Mouse (Mus musculus): ENCODE data around the gene Tmem150b.
A peak's percentile ranks its signal among the peaks of the same experiment; 100 is the strongest.

The Tmem150b gene

GRCm38 (mm10) chr7:4731090-4731489, 6.0 kb upstream of the Tmem150b start:
- DNase-seq (ENCODE audit: low spot score), result no peak

GRCm38 (mm10) chr7:4724359-4724758, 690 bp downstream of the Tmem150b start:
- no peak for DNase-seq (ENCODE audit: low spot score)

GRCm38 (mm10) chr7:4723508-4723907, 1.5 kb downstream of the Tmem150b start:
- DNase-seq (ENCODE audit: low spot score), result peak; percentile 52

GRCm38 (mm10) chr7:4719276-4719675, 5.8 kb downstream of the Tmem150b start:
- no peak for DNase-seq (ENCODE audit: low spot score)

- no peak for DNase-seq (ENCODE audit: low spot score)
These were observed 8.1 kb downstream of the Tmem150b start for GRCm38 (mm10) chr7:4716955-4717354.

- DNase-seq (ENCODE audit: low spot score), result no peak
These were observed 12.5 kb downstream of the Tmem150b start for GRCm38 (mm10) chr7:4712594-4712993.

- peak; percentile 79 for DNase-seq (ENCODE audit: low spot score)
These were observed 20.0 kb downstream of the Tmem150b start for GRCm38 (mm10) chr7:4705098-4705497.

GRCm38 (mm10) chr7:4703195-4703594, 21.9 kb downstream of the Tmem150b start:
- DNase-seq (ENCODE audit: low spot score), result no peak

GRCm38 (mm10) chr7:4702334-4702733, 22.7 kb downstream of the Tmem150b start:
- no peak for DNase-seq (ENCODE audit: low spot score)

- DNase-seq (ENCODE audit: low spot score), result no peak
These were observed 32.0 kb downstream of the Tmem150b start for GRCm38 (mm10) chr7:4693004-4693403.

GRCm38 (mm10) chr7:4690951-4691653, 33.9 kb downstream of the Tmem150b start:
- DNase-seq (ENCODE audit: low spot score), result peak; percentile 55

GRCm38 (mm10) chr7:4690387-4690786, 34.7 kb downstream of the Tmem150b start, which contains the start of gene Brsk1:
Brsk1 (plus strand) TSS chr7:4690604.
- DNase-seq (ENCODE audit: low spot score), result peak; percentile 87

- DNase-seq (ENCODE audit: low spot score), result peak; percentile 97
These were observed 40.2 kb downstream of the Tmem150b start, which contains the start of gene Hspbp1 for GRCm38 (mm10) chr7:4684632-4685417. Hspbp1 (minus strand) TSS chr7:4685068.

GRCm38 (mm10) chr7:4684203-4684602, 40.8 kb downstream of the Tmem150b start:
- no peak for DNase-seq (ENCODE audit: low spot score)

GRCm38 (mm10) chr7:4683307-4683706, 41.7 kb downstream of the Tmem150b start:
- no peak for DNase-seq (ENCODE audit: low spot score)

- no peak for DNase-seq (ENCODE audit: low spot score)
These were observed 49.8 kb downstream of the Tmem150b start for GRCm38 (mm10) chr7:4675200-4675599.

GRCm38 (mm10) chr7:4674114-4674731, 50.8 kb downstream of the Tmem150b start:
- DNase-seq (ENCODE audit: low spot score), result no peak

- no peak for DNase-seq (ENCODE audit: low spot score)
These were observed 53.1 kb downstream of the Tmem150b start for GRCm38 (mm10) chr7:4671956-4672355.

GRCm38 (mm10) chr7:4670655-4671255, 54.3 kb downstream of the Tmem150b start:
- no peak for DNase-seq (ENCODE audit: low spot score)

- no peak for DNase-seq (ENCODE audit: low spot score)
These were observed 55.9 kb downstream of the Tmem150b start for GRCm38 (mm10) chr7:4669156-4669555.

- DNase-seq (ENCODE audit: low spot score), result no peak
These were observed 56.5 kb downstream of the Tmem150b start for GRCm38 (mm10) chr7:4668506-4668905.

- no peak for DNase-seq (ENCODE audit: low spot score)
These were observed 58.2 kb downstream of the Tmem150b start for GRCm38 (mm10) chr7:4666871-4667270.
